Mouse (Mus musculus) brain, embryonic 14.5 days (tissue): ENCODE data around the gene Dnaaf3. TPM values are rescaled to one million over a fixed set of nuclear protein-coding genes. Genes with fewer than 3 reads are reported as not detected.

Experiments used
- DNase-seq: peaks from one replicate; pipeline ENCODE4 v3.0.0-alpha.2; 2011; ENCODE audit warnings: low read depth
- CTCF ChIP-seq: fragments of 200-500 bp; IDR thresholded peaks from 2 replicates; pipeline ENCODE4 v1.5.1; 2012; ENCODE audit warnings: inconsistent platforms, mild to moderate bottlenecking, moderate library complexity, borderline replicate concordance; ENCODE audit not compliant: insufficient read depth, insufficient read length; ENCODE audit errors: extremely low read depth
- POLR2A ChIP-seq: fragments of 200-500 bp; IDR thresholded peaks from 2 replicates; pipeline ENCODE4 v1.6.1; 2012; ENCODE audit warnings: mild to moderate bottlenecking, inconsistent platforms, borderline replicate concordance; ENCODE audit not compliant: poor library complexity, insufficient read depth, insufficient read length, severe bottlenecking; ENCODE audit errors: extremely low read depth
- polyA plus RNA-seq: library from polyadenylated mRNA; depleted of rRNA; stranded (reverse); fragments of >200 nt; gene quantifications from 2 replicates; pipeline ENCODE4 v1.2.3, GENCODE M21; 2012

Gene Dnaaf3
- polyA plus RNA-seq, 1 experiment, result 5.9 TPM

- no peak for TF ChIP-seq POLR2A
- no peak for TF ChIP-seq CTCF
- DNase-seq, result peak; percentile 32
These were observed 18.2 kb downstream of the Dnaaf3 start for GRCm38 (mm10) chr7:4513829-4514712.

- peak; percentile 35 for DNase-seq
- TF ChIP-seq CTCF (peak; percentile 83), POLR2A (no peak)
These were observed 19.0 kb downstream of the Dnaaf3 start for GRCm38 (mm10) chr7:4513236-4513635.

- DNase-seq, result no peak
- TF ChIP-seq CTCF (no peak), POLR2A (no peak)
These were observed 20.6 kb downstream of the Dnaaf3 start for GRCm38 (mm10) chr7:4511489-4512224.

GRCm38 (mm10) chr7:4509863-4510608, 22.2 kb downstream of the Dnaaf3 start:
- TF ChIP-seq POLR2A (no peak), CTCF (peak; percentile 83)
- DNase-seq, result peak; percentile 88

- DNase-seq, result no peak
- TF ChIP-seq CTCF (no peak), POLR2A (no peak)
These were observed 23.5 kb downstream of the Dnaaf3 start for GRCm38 (mm10) chr7:4508739-4509116.

GRCm38 (mm10) chr7:4508062-4508738, 24.1 kb downstream of the Dnaaf3 start:
- no peak for DNase-seq
- TF ChIP-seq POLR2A (no peak), CTCF (peak; percentile 41; the same call in 1 of the 2 replicates)

GRCm38 (mm10) chr7:4507220-4507619, 25.0 kb downstream of the Dnaaf3 start:
- TF ChIP-seq CTCF (no peak), POLR2A (no peak)

GRCm38 (mm10) chr7:4504646-4505435, 27.4 kb downstream of the Dnaaf3 start:
- TF ChIP-seq CTCF, result no peak
- no peak for DNase-seq

More at GRCm38 (mm10) chr7:4507220-4507619, 25.0 kb downstream of the Dnaaf3 start:
- DNase-seq, result no peak

- no peak for DNase-seq
- no peak for TF ChIP-seq POLR2A
- no peak for TF ChIP-seq CTCF
These were observed 28.4 kb downstream of the Dnaaf3 start for GRCm38 (mm10) chr7:4503858-4504257.

- no peak for DNase-seq
- no peak for TF ChIP-seq CTCF
- no peak for TF ChIP-seq POLR2A
These were observed 29.2 kb downstream of the Dnaaf3 start for GRCm38 (mm10) chr7:4503100-4503499.
